Mouse (Mus musculus) thymus, adult 2 months (tissue): ENCODE measurements at regions not wholly inside any gene's neighbourhood (a gene's known extent, or its start where the extent isn't known, plus 50 kb on each side); places are given as distances from the start of the nearest gene placed in this dataset.

Source experiments
- CTCF ChIP-seq: fragments of 200-500 bp; IDR thresholded peaks from 2 replicates; pipeline ENCODE4 v1.5.1; 2012; ENCODE audit warnings: mild to moderate bottlenecking, control low read depth, low read length, moderate library complexity, borderline replicate concordance; ENCODE audit not compliant: control insufficient read depth, poor library complexity, insufficient read depth; ENCODE audit errors: extremely low read depth
- POLR2A ChIP-seq: fragments of 200-500 bp; IDR thresholded peaks from 2 replicates; pipeline ENCODE4 v1.6.1; 2012; ENCODE audit warnings: mild to moderate bottlenecking, low read length, control low read depth, moderate library complexity; ENCODE audit not compliant: control insufficient read depth, poor library complexity, insufficient read depth; ENCODE audit errors: extremely low read depth

- no peak for TF ChIP-seq CTCF
- no peak for TF ChIP-seq POLR2A
These were observed 313.6 kb downstream of the Irx1 start for GRCm38 (mm10) chr13:71649876-71650275.
